Mouse (Mus musculus): ENCODE measurements at regions not wholly inside any gene's neighbourhood (a gene's known extent, or its start where the extent isn't known, plus 50 kb on each side); places are given as distances from the start of the nearest gene placed in this dataset.
"Not testable (repeated sequence)": the region's sequence is repeated elsewhere in the genome, so short reads cannot be mapped to it uniquely, and the experiment has no call there.

DNA sequence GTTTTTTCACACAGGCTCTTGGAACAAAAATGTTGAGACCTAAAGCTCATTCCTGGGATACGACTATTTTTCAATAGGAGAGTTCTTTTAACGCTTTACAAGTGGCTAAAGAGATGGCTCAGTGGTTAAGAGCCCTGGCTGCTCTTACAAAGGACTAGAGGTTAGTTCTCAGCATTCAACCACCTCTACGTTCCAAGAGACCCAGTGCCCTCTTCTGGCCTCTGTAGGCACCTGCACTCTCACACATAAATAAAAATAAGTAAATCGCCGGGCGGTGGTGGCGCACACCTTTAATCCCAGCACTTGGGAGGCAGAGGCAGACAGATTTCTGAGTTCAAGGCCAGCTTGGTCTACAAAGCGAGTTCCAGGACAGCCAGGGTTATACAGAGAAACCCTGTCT lies 70.5 kb upstream of the Rad23b start:
- TF ChIP-seq GATA1 (IDR thresholded peaks at IDR 0.05; ENCODE audit: borderline replicate concordance, low read length); FLI1 (IDR thresholded peaks at IDR 0.05; ENCODE audit: low read length): not testable (repeated sequence)

Data from megakaryocyte, embryonic 14.5 days (primary cell).